Mouse (Mus musculus): ENCODE data around the gene Rapgef1. TPM values are rescaled to one million over a fixed set of nuclear protein-coding genes. Genes with fewer than 3 reads are reported as not detected.

Rapgef1 gene
- total RNA-seq, 2 experiments from 2014 or later, result 58.5 to 66.5 TPM

GRCm38 (mm10) chr2:29672746-29673536 lies 53.4 kb downstream of the Rapgef1 start:
- DNase-seq, result no peak

- no peak for DNase-seq
Measured at GRCm38 (mm10) chr2:29674087-29674486, 54.6 kb downstream of the Rapgef1 start.

GRCm38 (mm10) chr2:29674545-29674944 lies 55.0 kb downstream of the Rapgef1 start:
- DNase-seq, result no peak

- DNase-seq, result no peak
Measured at GRCm38 (mm10) chr2:29675846-29676245, 56.3 kb downstream of the Rapgef1 start.

DNA sequence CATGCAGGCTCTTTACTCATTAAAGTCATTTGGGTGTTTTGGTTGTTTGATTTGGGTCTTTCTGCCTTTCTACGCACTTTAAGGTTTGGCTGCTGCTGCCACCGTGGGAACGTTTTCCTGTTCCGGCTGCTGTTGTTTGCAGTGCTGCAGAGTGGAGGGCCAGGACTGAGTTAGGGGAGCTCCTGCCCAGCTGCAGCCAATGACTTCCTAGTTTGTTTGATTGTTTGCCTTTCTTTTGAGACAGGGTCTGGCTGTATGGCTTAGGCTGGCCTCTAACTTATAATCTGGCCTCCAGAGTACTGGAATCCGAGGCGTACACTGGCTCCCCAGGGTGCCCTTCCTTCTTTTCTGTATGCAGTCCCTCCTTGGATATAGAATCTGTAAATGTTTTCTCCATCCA lies 57.0 kb downstream of the Rapgef1 start:
- no peak for DNase-seq

DNA sequence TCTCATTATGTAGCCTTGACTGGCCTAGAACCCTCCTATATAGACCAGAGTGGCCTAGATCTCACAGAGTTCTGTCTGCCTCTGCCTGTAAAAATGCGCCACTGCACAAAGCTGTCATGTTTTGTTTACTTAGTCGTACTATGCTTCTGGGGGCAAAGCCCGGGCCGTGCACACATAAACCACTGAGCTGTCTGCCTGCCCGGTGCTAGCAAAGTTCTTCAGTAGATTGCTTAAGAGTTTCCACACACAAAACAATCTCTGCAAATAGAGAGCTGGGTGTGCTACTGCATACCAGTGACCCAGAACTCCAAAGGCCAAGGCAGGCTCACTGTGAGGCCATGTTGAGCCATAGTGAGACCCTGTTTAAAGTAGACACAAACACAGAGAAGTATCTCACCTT lies 58.3 kb downstream of the Rapgef1 start:
- DNase-seq, result peak; percentile 50

DNA sequence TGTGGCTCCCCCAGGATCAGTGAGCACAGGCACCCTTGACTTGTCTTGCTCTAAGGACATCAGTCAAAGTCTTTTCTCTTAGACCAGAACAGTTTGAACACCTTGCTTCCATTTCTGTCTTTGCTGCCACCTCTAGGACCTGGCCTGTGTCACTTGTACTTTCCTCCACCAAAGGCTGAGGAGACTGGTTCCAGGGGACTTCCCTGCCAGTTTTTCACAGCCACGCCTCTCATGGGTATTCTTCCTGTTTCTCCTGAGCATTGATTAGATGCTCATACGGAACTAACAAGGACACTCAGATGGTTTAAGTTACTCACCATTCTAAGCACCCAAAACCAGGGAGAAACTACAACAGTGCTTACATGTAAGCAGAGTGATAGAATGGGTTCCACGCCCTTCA lies 59.0 kb downstream of the Rapgef1 start:
- DNase-seq, result no peak

- peak; percentile 43 for DNase-seq
Measured at GRCm38 (mm10) chr2:29679710-29680584, 60.4 kb downstream of the Rapgef1 start.

DNA sequence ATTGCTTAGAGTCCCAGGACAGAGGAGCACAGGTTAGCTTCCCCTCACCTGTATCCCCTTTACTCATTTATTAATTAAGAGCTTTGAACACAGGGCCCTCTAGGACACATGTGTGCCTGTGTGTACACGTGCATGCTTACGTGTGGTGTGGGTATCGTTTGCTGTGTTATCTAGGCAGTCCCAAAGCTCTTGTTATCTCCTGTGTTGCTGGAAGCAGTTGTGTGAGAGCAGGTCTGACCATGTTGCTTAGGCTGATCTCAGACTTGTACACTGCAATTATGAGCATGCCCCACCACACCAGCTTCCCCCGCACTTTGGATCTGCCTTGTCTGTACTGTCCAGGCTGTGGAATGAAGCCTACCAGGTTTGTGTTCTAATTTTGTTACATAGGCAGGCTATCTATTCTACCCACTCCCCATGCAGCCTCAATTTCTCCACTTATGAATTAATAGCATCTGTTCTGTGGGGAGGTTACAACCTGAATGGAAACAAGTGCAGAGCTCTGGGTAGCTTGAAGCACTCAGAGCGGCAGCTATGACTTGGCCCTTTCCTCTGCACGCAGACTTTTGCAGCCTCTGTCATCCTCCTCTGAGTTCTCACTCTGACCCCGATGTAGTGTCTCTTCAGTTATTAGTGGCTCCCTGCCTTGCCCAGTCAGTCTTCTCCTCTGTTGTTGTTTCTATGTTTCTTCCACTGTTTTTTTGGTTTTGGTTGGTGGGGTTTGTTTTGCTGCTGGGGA lies 63.9 kb downstream of the Rapgef1 start:
- DNase-seq, result no peak

GRCm38 (mm10) chr2:29684498-29684897 lies 65.0 kb downstream of the Rapgef1 start:
- DNase-seq, result no peak

DNA sequence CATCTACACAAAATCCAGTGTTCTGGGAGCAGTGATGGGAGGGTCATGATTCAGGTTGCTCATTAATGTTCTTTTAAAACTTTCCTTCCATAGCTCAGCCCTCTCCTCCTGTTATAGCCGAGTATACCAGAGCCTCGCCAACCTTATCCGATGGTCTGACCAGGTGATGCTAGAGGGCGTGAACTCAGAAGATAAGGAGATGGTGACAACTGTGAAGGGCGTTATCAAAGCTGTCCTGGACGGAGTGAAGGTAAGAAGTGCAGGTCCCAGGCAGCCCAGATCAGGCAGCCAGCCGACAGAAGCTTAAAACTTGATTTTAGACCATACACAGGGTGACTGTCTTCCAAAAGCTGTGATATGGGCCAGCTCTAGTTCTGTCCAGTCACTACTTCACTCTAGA lies 69.5 kb downstream of the Rapgef1 start:
- no peak for DNase-seq

DNA sequence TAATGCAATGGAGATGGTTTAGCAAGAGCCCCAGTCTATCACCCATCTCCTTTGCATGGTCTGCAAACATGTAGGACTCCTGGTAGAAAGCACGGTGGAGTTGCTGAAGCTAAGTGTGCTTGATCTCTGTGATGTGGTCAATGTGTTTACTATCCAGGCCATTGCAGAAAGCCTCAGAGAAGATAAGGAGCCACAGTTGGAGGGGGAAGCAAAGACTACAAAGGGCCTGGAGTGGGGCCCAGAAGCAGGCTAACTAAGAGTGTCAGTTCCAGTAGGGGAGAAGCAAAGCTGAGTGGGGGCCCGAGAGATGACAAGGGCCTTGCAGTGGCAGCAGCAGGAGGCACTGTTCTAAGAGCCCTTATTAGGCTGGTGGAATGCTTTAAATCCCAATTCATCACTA lies 70.0 kb downstream of the Rapgef1 start:
- DNase-seq, result no peak

DNA sequence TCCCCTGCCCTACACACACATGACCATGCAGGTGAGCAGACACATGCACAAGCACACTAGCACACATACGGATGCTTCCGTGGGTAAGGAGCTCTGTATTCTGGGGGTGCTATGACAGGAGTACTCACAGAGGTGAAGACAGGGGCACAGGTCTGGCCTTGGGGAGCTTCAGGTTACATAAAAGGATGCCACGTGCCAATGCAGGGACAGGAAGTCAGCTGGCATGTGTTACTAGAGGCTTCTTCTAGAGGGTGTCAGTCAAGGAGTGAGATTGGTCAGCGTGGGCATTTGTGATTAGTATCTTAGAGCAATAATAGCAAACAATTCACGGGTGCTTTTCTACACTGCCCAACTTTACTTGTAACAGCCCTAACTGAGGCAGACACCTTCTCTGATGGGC lies 71.5 kb downstream of the Rapgef1 start:
- DNase-seq, result no peak

DNA sequence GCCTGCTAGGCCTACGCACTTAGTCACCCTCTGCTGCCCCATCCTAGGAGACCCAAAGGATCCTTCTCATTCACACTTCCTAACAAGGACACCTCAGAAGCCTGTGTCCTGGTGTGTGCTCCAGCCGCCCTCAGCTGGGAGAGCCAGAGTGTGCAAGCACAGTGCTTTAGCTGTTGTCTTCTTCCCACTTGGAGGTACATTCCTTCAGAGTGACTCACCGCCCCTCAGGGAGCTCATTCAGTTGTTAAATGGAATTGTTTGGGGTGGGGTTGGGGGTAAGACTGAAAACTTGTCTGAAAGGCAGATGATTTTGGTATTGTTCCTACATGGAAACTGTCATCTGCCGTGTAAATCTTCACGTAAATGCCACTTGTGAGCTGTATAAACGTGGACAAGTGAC lies 72.0 kb downstream of the Rapgef1 start:
- no peak for DNase-seq

GRCm38 (mm10) chr2:29692192-29692591 lies 72.7 kb downstream of the Rapgef1 start:
- no peak for DNase-seq

GRCm38 (mm10) chr2:29696207-29696800 lies 76.8 kb downstream of the Rapgef1 start:
- DNase-seq, result no peak

DNA sequence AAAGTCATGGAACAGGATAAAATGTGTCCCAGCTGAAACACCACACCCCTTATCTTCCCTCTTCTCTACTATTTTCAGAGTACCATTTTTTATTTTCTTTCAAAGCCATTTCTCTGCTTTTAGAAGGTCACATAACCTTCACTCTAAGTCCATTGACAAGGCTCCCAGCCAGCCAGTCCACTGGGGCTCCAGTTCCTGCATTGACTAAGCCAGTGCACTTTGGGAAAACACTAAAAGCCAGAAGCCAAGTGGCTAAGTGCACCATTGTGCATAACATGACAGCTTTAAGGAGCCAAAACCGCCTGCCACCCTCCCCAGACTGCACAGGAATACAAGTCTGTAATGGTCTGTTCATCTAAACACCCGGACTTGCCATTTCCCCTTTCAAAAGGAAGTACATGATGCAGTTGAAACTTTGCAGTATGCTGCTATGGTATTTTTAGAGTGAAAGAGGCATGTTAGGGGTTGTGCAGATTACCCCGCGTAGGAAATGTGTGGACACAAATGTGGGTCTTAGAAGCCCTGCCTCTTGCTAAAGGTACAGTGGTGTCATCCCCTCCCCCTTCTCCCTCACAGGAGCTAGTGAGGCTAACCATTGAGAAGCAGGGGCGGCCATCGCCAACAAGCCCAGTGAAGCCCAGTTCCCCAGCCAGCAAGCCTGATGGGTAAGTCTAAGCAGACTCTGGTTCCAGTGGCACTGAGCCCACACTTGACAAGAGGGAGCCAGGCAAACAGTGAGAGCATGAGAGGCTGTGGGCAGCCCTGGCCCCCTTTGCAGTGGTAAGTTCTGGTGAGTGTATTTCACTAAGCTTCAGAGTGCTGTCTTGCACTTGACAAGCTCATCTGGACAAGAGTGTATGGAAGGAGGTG lies 79.1 kb downstream of the Rapgef1 start:
- peak; percentile 59 for DNase-seq

GRCm38 (mm10) chr2:29700898-29701297 lies 81.4 kb downstream of the Rapgef1 start:
- DNase-seq, result no peak

GRCm38 (mm10) chr2:29701393-29701792 lies 81.9 kb downstream of the Rapgef1 start:
- no peak for DNase-seq

- peak; percentile 31 for DNase-seq
Measured at GRCm38 (mm10) chr2:29702189-29702588, 82.7 kb downstream of the Rapgef1 start.

Data from adrenal gland, postnatal 10 days (tissue).